Mouse (Mus musculus): ENCODE data around the gene Lef1. TPM values are rescaled to one million over a fixed set of nuclear protein-coding genes. Genes with fewer than 3 reads are reported as not detected.

Lef1 gene
- total RNA-seq, 1 experiment: 11.1 TPM

- no peak overlapping the region for H3K27ac ChIP-seq (ENCODE audit: insufficient read depth, low read depth, low read length, poor library complexity, severe bottlenecking)
- TF ChIP-seq HCFC1 (IDR thresholded peaks at IDR 0.05; ENCODE audit: borderline replicate concordance, insufficient read depth, low read length) (no peak), ZC3H11A (IDR thresholded peaks at IDR 0.05; ENCODE audit: borderline replicate concordance, low read depth, low read length) (no peak), MAFK (IDR thresholded peaks at IDR 0.05; ENCODE audit: insufficient read depth, low read depth, low read length) (no peak), ZNF384 (IDR thresholded peaks at IDR 0.05; ENCODE audit: low read depth, low read length) (no peak)
- H3K36me3 ChIP-seq (ENCODE audit: control insufficient read depth, insufficient read depth, low read length, poor library complexity, severe bottlenecking): no peaks in the 10 kb centered on the region; the same call in 1 of the 2 replicates
- H3K9me3 ChIP-seq (ENCODE audit: control insufficient read depth, insufficient read depth, low read depth, low read length): no peaks in the 10 kb centered on the region
- no peak for DNase-seq (ENCODE audit: low read depth, low spot score)
- H3K9ac ChIP-seq (ENCODE audit: insufficient read depth, low read depth, low read length, poor library complexity, severe bottlenecking): no peak overlapping the region
- H3K4me3 ChIP-seq (ENCODE audit: insufficient read depth in 1 of 2, low read depth in 1 of 2, low read length in 2 of 2, poor library complexity in 1 of 2, severe bottlenecking in 1 of 2): peak overlapping the region; percentile 10 to 11; a peak in 2 of 4 replicates
- H3K4me1 ChIP-seq (ENCODE audit: control insufficient read depth in 2 of 2, insufficient read depth in 2 of 2, low read length in 2 of 2, poor library complexity in 1 of 2): peaks cover 0 to 2% of the 10 kb centered on the region in 2 experiments; a peak in 1 of 4 replicates
- in situ Hi-C loops (cut with MboI; ENCODE audit: low sequenced_read_pairs in 2 of 2, unreplicated experiment in 2 of 2): loop anchor here (10.0 to 25.0 kb wide), 2 partner anchors 1897 to 1904 kb away; no protein-coding TSS in a partner anchor
Observed at GRCm38 (mm10) chr3:131109066-131109685, 1.1 kb upstream of the Lef1 start.

GRCm38 (mm10) chr3:131109686-131110070 lies 593 bp upstream of the Lef1 start:
- Histone ChIP-seq H3K9me3 (ENCODE audit: control insufficient read depth, insufficient read depth, low read depth, low read length) (no peaks in the 10 kb centered on the region), H3K4me1 (ENCODE audit: control insufficient read depth in 2 of 2, insufficient read depth in 2 of 2, low read length in 2 of 2, poor library complexity in 1 of 2) (peaks cover 0 to 2% of the 10 kb centered on the region in 2 experiments; a peak in 1 of 4 replicates), H3K27ac (ENCODE audit: insufficient read depth, low read depth, low read length, poor library complexity, severe bottlenecking) (no peak overlapping the region), H3K9ac (ENCODE audit: insufficient read depth, low read depth, low read length, poor library complexity, severe bottlenecking) (no peak overlapping the region), H3K36me3 (ENCODE audit: control insufficient read depth, insufficient read depth, low read length, poor library complexity, severe bottlenecking) (no peaks in the 10 kb centered on the region; the same call in 1 of the 2 replicates), H3K4me3 (ENCODE audit: insufficient read depth in 1 of 2, low read depth in 1 of 2, low read length in 2 of 2, poor library complexity in 1 of 2, severe bottlenecking in 1 of 2) (peak overlapping the region; percentile 10 to 11; a peak in 2 of 4 replicates)
- in situ Hi-C loops (cut with MboI; ENCODE audit: low sequenced_read_pairs in 2 of 2, unreplicated experiment in 2 of 2): loop anchor here (10.0 to 25.0 kb wide), 2 partner anchors 1897 to 1905 kb away; no protein-coding TSS in a partner anchor
- no peak for TF ChIP-seq MAFK (IDR thresholded peaks at IDR 0.05; ENCODE audit: insufficient read depth, low read depth, low read length)
- TF ChIP-seq ZC3H11A (IDR thresholded peaks at IDR 0.05; ENCODE audit: borderline replicate concordance, low read depth, low read length): no peak
- TF ChIP-seq ZNF384 (IDR thresholded peaks at IDR 0.05; ENCODE audit: low read depth, low read length): no peak
- no peak for TF ChIP-seq HCFC1 (IDR thresholded peaks at IDR 0.05; ENCODE audit: borderline replicate concordance, insufficient read depth, low read length)
- TF ChIP-seq CHD2 (IDR thresholded peaks at IDR 0.05; ENCODE audit: low read depth, low read length): no peak
- DNase-seq (ENCODE audit: low read depth, low spot score): no peak

GRCm38 (mm10) chr3:131111151-131111850 lies 1.0 kb downstream of the Lef1 start:
- no peak for DNase-seq (ENCODE audit: low read depth, low spot score)
- H3K27ac ChIP-seq (ENCODE audit: insufficient read depth, low read depth, low read length, poor library complexity, severe bottlenecking): no peak overlapping the region
- peak overlapping the region; percentile 65 for H3K9ac ChIP-seq (ENCODE audit: insufficient read depth, low read depth, low read length, poor library complexity, severe bottlenecking)

GRCm38 (mm10) chr3:131111851-131112572 lies 1.7 kb downstream of the Lef1 start:
- Histone ChIP-seq H3K27ac (ENCODE audit: insufficient read depth, low read depth, low read length, poor library complexity, severe bottlenecking) (no peak overlapping the region), H3K9me3 (ENCODE audit: control insufficient read depth, insufficient read depth, low read depth, low read length) (no peaks in the 10 kb centered on the region), H3K36me3 (ENCODE audit: control insufficient read depth, insufficient read depth, low read length, poor library complexity, severe bottlenecking) (no peaks in the 10 kb centered on the region; the same call in none of the 2 replicates), H3K9ac (ENCODE audit: insufficient read depth, low read depth, low read length, poor library complexity, severe bottlenecking) (peak overlapping the region; percentile 65), H3K4me3 (ENCODE audit: insufficient read depth in 1 of 2, low read depth in 1 of 2, low read length in 2 of 2, poor library complexity in 1 of 2, severe bottlenecking in 1 of 2) (peak overlapping the region; percentile 70 to 74), H3K4me1 (ENCODE audit: control insufficient read depth in 2 of 2, insufficient read depth in 2 of 2, low read length in 2 of 2, poor library complexity in 1 of 2) (peaks cover 0 to 4% of the 10 kb centered on the region in 2 experiments; a peak in 1 of 4 replicates)
- peak; percentile 66 for DNase-seq (ENCODE audit: low read depth, low spot score)
- TF ChIP-seq ZNF384 (IDR thresholded peaks at IDR 0.05; ENCODE audit: low read depth, low read length) (no peak), MAFK (IDR thresholded peaks at IDR 0.05; ENCODE audit: insufficient read depth, low read depth, low read length) (no peak), ZC3H11A (IDR thresholded peaks at IDR 0.05; ENCODE audit: borderline replicate concordance, low read depth, low read length) (no peak), CHD2 (IDR thresholded peaks at IDR 0.05; ENCODE audit: low read depth, low read length) (no peak), HCFC1 (IDR thresholded peaks at IDR 0.05; ENCODE audit: borderline replicate concordance, insufficient read depth, low read length) (no peak)
- in situ Hi-C loops (cut with MboI; ENCODE audit: low sequenced_read_pairs in 2 of 2, unreplicated experiment in 2 of 2): loop anchor here in 1 of 2 experiments (25.0 kb wide), 1 partner anchor 1900 kb away; no protein-coding TSS in a partner anchor

More at GRCm38 (mm10) chr3:131111151-131111850, 1.0 kb downstream of the Lef1 start:
- Histone ChIP-seq H3K9me3 (ENCODE audit: control insufficient read depth, insufficient read depth, low read depth, low read length) (no peaks in the 10 kb centered on the region), H3K36me3 (ENCODE audit: control insufficient read depth, insufficient read depth, low read length, poor library complexity, severe bottlenecking) (no peaks in the 10 kb centered on the region; the same call in none of the 2 replicates), H3K4me1 (ENCODE audit: control insufficient read depth in 2 of 2, insufficient read depth in 2 of 2, low read length in 2 of 2, poor library complexity in 1 of 2) (peaks cover 0 to 4% of the 10 kb centered on the region in 2 experiments; a peak in 1 of 4 replicates), H3K4me3 (ENCODE audit: insufficient read depth in 1 of 2, low read depth in 1 of 2, low read length in 2 of 2, poor library complexity in 1 of 2, severe bottlenecking in 1 of 2) (peak overlapping the region; percentile 70 to 74)
- TF ChIP-seq ZC3H11A (IDR thresholded peaks at IDR 0.05; ENCODE audit: borderline replicate concordance, low read depth, low read length): no peak
- TF ChIP-seq CHD2 (IDR thresholded peaks at IDR 0.05; ENCODE audit: low read depth, low read length): no peak
- no peak for TF ChIP-seq ZNF384 (IDR thresholded peaks at IDR 0.05; ENCODE audit: low read depth, low read length)
- TF ChIP-seq MAFK (IDR thresholded peaks at IDR 0.05; ENCODE audit: insufficient read depth, low read depth, low read length): no peak
- TF ChIP-seq HCFC1 (IDR thresholded peaks at IDR 0.05; ENCODE audit: borderline replicate concordance, insufficient read depth, low read length): no peak
- in situ Hi-C loops (cut with MboI; ENCODE audit: low sequenced_read_pairs in 2 of 2, unreplicated experiment in 2 of 2): loop anchor here in 1 of 2 experiments (25.0 kb wide), 1 partner anchor 1899 kb away; no protein-coding TSS in a partner anchor

All from ES-E14 (cell line).